Mouse (Mus musculus) forebrain, embryonic 12.5 days (tissue): Measurements from ENCODE around the gene Trpc3. TPM values are rescaled to one million over a fixed set of nuclear protein-coding genes. Genes with fewer than 3 reads are reported as not detected.

Experiments
- ATAC-seq: fragments of 200-750 bp; cut with Nextera tagmentation; 2 replicates; pipeline ENCODE4 v1.8.0; 2017; ENCODE audit warnings: moderate TSS enrichment; ENCODE audit not compliant: low FRiP score
- H3K27ac ChIP-seq: fragments of 300-500 bp; sonication (generic); 2 replicates; pipeline ENCODE4 v1.5.1; 2016; ENCODE audit warnings: mild to moderate bottlenecking
- H3K27me3 ChIP-seq: fragments of 300-500 bp; sonication (generic); 2 replicates; pipeline ENCODE4 v1.6.1; 2016; ENCODE audit warnings: mild to moderate bottlenecking
- H3K36me3 ChIP-seq: fragments of 300-500 bp; sonication (generic); replicated peaks from 2 replicates; pipeline ENCODE4 v1.6.1; 2016; ENCODE audit warnings: mild to moderate bottlenecking
- H3K4me1 ChIP-seq: fragments of 300-500 bp; sonication (generic); 2 replicates; pipeline ENCODE4 v1.6.1; 2016
- H3K4me2 ChIP-seq: fragments of 300-500 bp; sonication (generic); 2 replicates; pipeline ENCODE4 v1.6.1; 2016; ENCODE audit warnings: mild to moderate bottlenecking, moderate library complexity
- H3K4me3 ChIP-seq: fragments of 300-500 bp; sonication (generic); replicated peaks from 2 replicates; pipeline ENCODE4 v1.5.1; 2016; ENCODE audit warnings: mild to moderate bottlenecking
- H3K9ac ChIP-seq: fragments of 300-500 bp; sonication (generic); 2 replicates; pipeline ENCODE4 v1.6.1; 2016; ENCODE audit warnings: mild to moderate bottlenecking
- H3K9me3 ChIP-seq: fragments of 300-500 bp; sonication (generic); 2 replicates; pipeline ENCODE4 v1.6.1; 2016
- WGBS: fragments of 180-500 bp; shearing (Covaris S2); methylation state at CpG from one replicate; pipeline ENCODE4 v1.1.7; 2016; 5-methylcytosine and 5-hydroxymethylcytosine counted together
- polyA plus RNA-seq: library from polyadenylated mRNA; unstranded; fragments of >200 nt; fragmentation: Nextera tagmentation; extraction: Ambion mirVana; gene quantifications from 2 replicates; pipeline ENCODE4 v1.2.1, GENCODE M21; 2016

Gene Trpc3
- polyA plus RNA-seq, 1 experiment from 2014 or later, result 5.7 TPM

DNA sequence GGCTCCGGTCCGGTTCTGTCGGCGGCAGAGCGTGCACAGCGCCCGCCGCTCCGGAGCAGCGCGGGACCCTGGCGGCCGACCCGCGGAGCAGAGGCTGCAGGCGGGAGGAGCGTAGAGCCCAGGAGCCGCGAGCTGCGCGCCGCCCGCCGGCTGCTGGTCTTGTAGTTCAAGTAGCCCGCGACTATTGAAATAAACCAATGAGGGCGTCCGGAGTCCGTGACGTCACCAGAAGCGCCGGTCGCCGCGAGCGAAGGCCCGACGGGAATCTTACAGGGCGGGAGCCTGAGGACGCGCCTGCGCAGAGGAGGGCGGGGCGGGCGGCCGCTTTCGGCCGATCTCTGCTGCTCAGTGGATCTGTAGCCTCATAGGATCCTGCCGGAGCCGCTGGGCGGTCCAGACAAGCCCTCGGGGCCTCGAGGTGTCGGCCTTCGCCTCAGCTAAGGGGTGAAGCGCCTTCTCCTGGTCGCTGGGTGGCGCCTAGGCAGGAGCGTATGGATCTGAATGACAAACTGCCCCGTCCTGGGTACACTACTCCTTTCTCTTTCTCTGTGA is 118.1 kb downstream of the Trpc3 start, which contains the start of gene Ccna2:
Gene Ccna2, minus strand, starts transcription at position 324 of the 552 bp plus-strand sequence.
- WGBS, result under 1% methylated on average over 60 of the region's 60 CpGs
- no peaks in the 10 kb centered on the region for H3K9me3 ChIP-seq
- H3K4me1 ChIP-seq, result peaks cover 23% of the 10 kb centered on the region

DNA sequence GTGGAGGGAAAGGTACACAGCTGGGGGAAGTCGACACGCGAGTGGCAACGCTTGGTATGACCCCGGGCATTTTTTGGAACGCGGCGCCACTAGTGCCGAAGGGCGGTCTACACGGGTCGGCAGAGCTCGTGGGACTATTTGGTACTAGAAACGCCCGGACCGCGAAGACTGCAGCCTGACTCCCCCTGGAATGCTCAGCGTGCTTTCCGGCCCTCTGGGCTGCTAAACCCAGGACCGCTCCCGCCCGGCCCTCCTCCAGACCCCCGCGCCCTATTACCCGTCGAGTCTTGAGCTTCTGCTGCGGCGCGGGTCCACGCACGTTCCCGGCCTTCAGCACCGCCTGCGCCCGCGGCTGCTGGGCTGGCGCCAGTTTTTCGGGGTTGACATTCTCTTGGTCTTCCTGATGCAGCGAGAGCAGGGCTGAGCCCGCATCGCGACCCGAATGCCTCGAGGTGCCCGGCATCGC is 118.6 kb downstream of the Trpc3 start:
- H3K27ac ChIP-seq, result peak overlapping the region; percentile 89

More for the DNA sequence above, 118.1 kb downstream of the Trpc3 start, which contains the start of gene Ccna2:
- Histone ChIP-seq H3K36me3 (peaks cover 31% of the 10 kb centered on the region), H3K4me3 (peak within 1 kb of the TSS; percentile 69), H3K27ac (peak within 1 kb of the TSS; percentile 89), H3K9ac (peak within 1 kb of the TSS; percentile 83), H3K27me3 (no peaks in the 10 kb centered on the region), H3K4me2 (peak within 1 kb of the TSS; percentile 67)
- peak; percentile 100 for ATAC-seq

More for the DNA sequence above, 118.6 kb downstream of the Trpc3 start:
- Histone ChIP-seq H3K9me3 (no peaks in the 10 kb centered on the region), H3K4me2 (peak overlapping the region; percentile 67), H3K4me3 (peak overlapping the region; percentile 69), H3K36me3 (peaks cover 36% of the 10 kb centered on the region), H3K9ac (peak overlapping the region; percentile 83), H3K27me3 (no peaks in the 10 kb centered on the region), H3K4me1 (peaks cover 23% of the 10 kb centered on the region)
- peak; percentile 27 for ATAC-seq
- under 1% methylated on average over 46 of the region's 46 CpGs for WGBS

Other genes with a start within 250 kb of the Trpc3 start
- 67.5 and 75.3 TPM in 2 replicates for gene Anxa5, start 214.3 kb downstream of the Trpc3 start, polyA plus RNA-seq
- 0.45 and 0.57 TPM in 2 replicates for gene 1810062G17Rik, start 214.2 kb downstream of the Trpc3 start, polyA plus RNA-seq
- gene Gm11549, start 168.4 kb downstream of the Trpc3 start, polyA plus RNA-seq, result 1.1 and 1.4 TPM in 2 replicates
- 84.2 and 86.1 TPM in 2 replicates for gene Exosc9, start 137.6 kb downstream of the Trpc3 start, polyA plus RNA-seq
- 244 and 260 TPM in 2 replicates for gene Ccna2, start 118.0 kb downstream of the Trpc3 start, polyA plus RNA-seq
- gene Bbs7, start 76.7 kb downstream of the Trpc3 start, polyA plus RNA-seq, result 19.6 and 20.9 TPM in 2 replicates
- 47.8 and 57.0 TPM in 2 replicates for gene 4932438A13Rik, start 172.9 kb upstream of the Trpc3 start, polyA plus RNA-seq